Mouse (Mus musculus): Measurements from ENCODE around the gene Lhcgr.

- TF ChIP-seq CTCF (IDR thresholded peaks at IDR 0.05; ENCODE audit: control insufficient read depth, insufficient read depth, insufficient replicate concordance, low read depth, low read length) (no peak), POLR2A (IDR thresholded peaks at IDR 0.05; ENCODE audit: control insufficient read depth, low read depth, low read length) (no peak)
Observed at GRCm38 (mm10) chr17:88753472-88753857, 38.3 kb downstream of the Lhcgr start.

Data from testis, adult 2 months (tissue).